Mouse (Mus musculus) MEL (cell line): ENCODE measurements around the gene Chd3.

Experiments used
- CHD2 ChIP-seq: IDR thresholded peaks from 2 replicates; pipeline ENCODE4 v1.6.1; 2011; ENCODE audit warnings: low read length, improper control_type of control experiment
- CTCF ChIP-seq, 3 experiments: IDR thresholded peaks in 2 of 3; conservative IDR thresholded peaks in 1 of 3; 2 replicates each; pipeline ENCODE4 v1.5.1; 2011 to 2012; ENCODE audit warnings: low read length in 3 of 3, low read depth in 2 of 3, mild to moderate bottlenecking in 2 of 3, improper control_type of control experiment in 1 of 3, inconsistent platforms in 1 of 3, mixed read lengths in 1 of 3, moderate library complexity in 1 of 3; ENCODE audit not compliant: control insufficient read depth in 1 of 3, insufficient read depth in 1 of 3, poor library complexity in 1 of 3, severe bottlenecking in 1 of 3
- MAFK ChIP-seq: IDR thresholded peaks from 2 replicates; pipeline ENCODE4 v1.6.1; 2011; ENCODE audit warnings: low read depth, mild to moderate bottlenecking, low read length, improper control_type of control experiment, borderline replicate concordance
- MXI1 ChIP-seq: IDR thresholded peaks from 2 replicates; pipeline ENCODE4 v1.6.1; 2011; ENCODE audit warnings: mild to moderate bottlenecking, low read depth, low read length, improper control_type of control experiment
- NRF1 ChIP-seq: IDR thresholded peaks from 2 replicates; pipeline ENCODE4 v1.6.1; 2014; ENCODE audit warnings: low read depth, mild to moderate bottlenecking, inconsistent platforms, low read length, improper control_type of control experiment, moderate library complexity; ENCODE audit not compliant: poor library complexity, insufficient read depth, severe bottlenecking
- POLR2A ChIP-seq, 2 experiments: IDR thresholded peaks; 2 replicates each; pipeline ENCODE4 v1.6.1; 2011 to 2012; ENCODE audit warnings: low read length in 2 of 2, mild to moderate bottlenecking in 2 of 2, control low read depth in 1 of 2, improper control_type of control experiment in 1 of 2, low read depth in 1 of 2, moderate library complexity in 1 of 2; ENCODE audit not compliant: control insufficient read depth in 1 of 2, insufficient read depth in 1 of 2, poor library complexity in 1 of 2
- POLR2AphosphoS5 ChIP-seq: IDR thresholded peaks from 2 replicates; pipeline ENCODE4 v1.6.1; 2012; ENCODE audit warnings: low read depth, borderline replicate concordance, mild to moderate bottlenecking, inconsistent platforms, low read length, moderate library complexity, mixed read lengths
- TAL1 ChIP-seq: IDR thresholded peaks from 2 replicates; pipeline ENCODE4 v1.6.1; 2012; ENCODE audit warnings: mild to moderate bottlenecking, inconsistent platforms, low read length, moderate library complexity, mixed read lengths
- USF1 ChIP-seq: IDR thresholded peaks from 2 replicates; pipeline ENCODE4 v1.6.1; 2014; ENCODE audit warnings: low read depth, mild to moderate bottlenecking, inconsistent platforms, low read length, improper control_type of control experiment, moderate library complexity
- ZNF384 ChIP-seq: IDR thresholded peaks from 2 replicates; pipeline ENCODE4 v1.6.1; 2012; ENCODE audit warnings: low read depth, mild to moderate bottlenecking, inconsistent platforms, low read length, improper control_type of control experiment

DNA sequence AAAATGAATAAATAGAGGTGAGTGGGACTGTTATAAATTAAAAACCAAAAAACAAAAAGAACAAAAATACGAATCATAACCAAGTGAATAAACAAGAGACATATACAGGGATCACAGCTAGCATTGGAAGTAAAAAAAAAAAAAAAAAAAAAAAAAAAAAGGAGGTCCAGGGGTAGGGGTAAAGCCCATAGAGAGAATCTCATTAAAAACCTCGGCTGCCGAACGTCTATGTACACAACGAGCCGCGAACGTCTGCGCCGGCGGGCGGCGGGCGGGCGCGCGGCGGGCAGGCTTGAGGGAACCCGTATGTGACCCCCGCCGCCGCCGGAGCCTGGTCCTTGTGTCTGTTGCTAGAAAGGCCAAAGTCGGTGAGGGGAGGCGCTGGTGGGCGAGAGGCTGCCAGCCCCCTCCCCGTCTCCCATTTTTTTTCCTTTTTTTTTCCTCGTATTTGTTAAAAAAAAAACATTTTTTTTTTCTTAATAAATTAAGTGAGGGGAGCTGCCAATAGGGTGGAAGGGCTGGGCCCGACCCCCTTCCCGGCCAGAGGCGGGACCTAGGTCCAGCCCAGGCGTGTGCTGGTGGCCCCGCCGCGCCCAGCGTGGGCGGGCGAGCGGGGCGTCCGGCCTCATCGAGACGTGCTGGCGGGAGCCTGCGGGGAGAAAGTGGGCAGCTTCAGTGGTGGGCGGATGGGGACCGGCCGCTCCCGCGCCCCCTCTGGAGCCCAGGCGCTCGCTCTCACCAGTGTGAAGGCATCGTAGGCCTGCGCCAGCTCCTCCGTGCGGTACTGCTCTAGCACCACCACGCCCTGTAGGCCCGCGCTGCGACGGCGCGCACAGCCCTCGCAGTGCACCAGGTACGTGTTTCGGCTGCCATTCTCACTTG is 30.2 kb upstream of the Chd3 start:
- TF ChIP-seq POLR2A (IDR thresholded peaks at IDR 0.05; ENCODE audit: control insufficient read depth in 1 of 2, insufficient read depth in 1 of 2, low read depth in 1 of 2, low read length in 2 of 2, poor library complexity in 1 of 2) (no peak), CTCF (IDR thresholded peaks at IDR 0.05 in 2 of 3, conservative IDR thresholded peaks at IDR 0.05 in 1 of 3; ENCODE audit: control insufficient read depth in 1 of 3, insufficient read depth in 1 of 3, low read depth in 2 of 3, low read length in 3 of 3, poor library complexity in 1 of 3, severe bottlenecking in 1 of 3) (no peak), NRF1 (no peak), MAFK (no peak), ZNF384 (no peak), CHD2 (no peak), USF1 (no peak), MXI1 (no peak), POLR2AphosphoS5 (no peak), TAL1 (no peak)
